Mouse (Mus musculus) adrenal gland, adult 18-20 months (tissue): Measurements from ENCODE around the gene Adamts4. TPM values are rescaled to one million over a fixed set of nuclear protein-coding genes. Genes with fewer than 3 reads are reported as not detected.

ENCODE experiments used
- DNase-seq, 2 experiments: peaks; one replicate each; pipeline ENCODE4 v3.0.0; 2021 to 2022; ENCODE audit warnings: low spot score in 2 of 2
- long read RNA-seq, 2 experiments: library from polyadenylated mRNA; stranded (forward); transcript quantifications; one replicate each; pipeline ENCODE4 v2.0.0; 2021
- total RNA-seq, 2 experiments: library from RNA; stranded (reverse); gene quantifications; 1 replicate in 1 of 2; 2 replicates in 1 of 2; pipeline ENCODE4 v1.2.3; 2021

Gene Adamts4
- 1 to 10 TPM; 1.5 to 3.8 TPM for total RNA-seq
- long read RNA-seq, experiment 1, full-length matches to known transcripts, result 4 of 4 reads
- long read RNA-seq, experiment 1, partial matches to known transcripts, result 0 of 4 reads
- long read RNA-seq, experiment 1, other reads (novel, unspliced or antisense), result 0 of 4 reads
- long read RNA-seq, experiment 2, partial matches to known transcripts, result 1 of 1 reads
- long read RNA-seq, experiment 2, other reads (novel, unspliced or antisense), result 0 of 1 reads

DNA sequence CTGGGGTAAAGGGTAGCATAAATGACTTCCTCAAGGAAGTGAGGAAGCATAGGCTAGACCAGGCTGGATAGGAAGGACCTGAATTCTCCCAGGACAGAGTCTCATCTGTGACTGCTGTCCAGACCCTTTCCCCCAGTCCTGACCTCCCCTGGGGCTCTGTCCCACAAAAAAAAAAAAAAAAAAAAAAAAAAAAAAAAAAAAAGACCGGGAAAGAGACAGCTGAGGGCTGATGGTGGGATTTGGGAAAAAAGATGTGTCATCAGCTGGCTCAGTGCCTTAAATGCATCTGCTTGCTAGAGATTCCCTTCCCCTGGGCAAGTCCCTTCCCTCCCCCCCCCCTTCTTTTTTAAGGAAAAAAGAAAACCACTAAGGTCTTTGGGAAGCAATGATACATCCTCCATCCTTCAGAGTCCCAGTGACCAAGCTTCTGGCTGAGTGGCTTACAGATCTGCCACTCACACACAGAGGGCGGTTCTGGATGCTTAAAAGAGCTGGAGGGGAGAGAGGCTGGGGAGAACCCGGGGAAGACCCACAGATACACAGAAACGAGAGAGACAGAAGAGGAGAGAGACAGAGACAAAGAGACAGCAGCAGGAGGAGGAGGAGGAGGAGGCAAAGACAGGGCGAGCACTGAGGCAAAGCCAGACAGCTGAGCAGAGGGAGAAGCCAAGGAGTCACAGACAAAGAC lies at the start of gene Adamts4:
Gene Adamts4, plus strand, starts transcription at position 509 of the 688 bp plus-strand sequence.
- no peak for DNase-seq

GRCm38 (mm10) chr1:171200769-171201168 lies 49.5 kb upstream of the Adamts4 start:
- DNase-seq, result no peak

GRCm38 (mm10) chr1:171203471-171204248 lies 46.6 kb upstream of the Adamts4 start:
- DNase-seq, result no peak

DNA sequence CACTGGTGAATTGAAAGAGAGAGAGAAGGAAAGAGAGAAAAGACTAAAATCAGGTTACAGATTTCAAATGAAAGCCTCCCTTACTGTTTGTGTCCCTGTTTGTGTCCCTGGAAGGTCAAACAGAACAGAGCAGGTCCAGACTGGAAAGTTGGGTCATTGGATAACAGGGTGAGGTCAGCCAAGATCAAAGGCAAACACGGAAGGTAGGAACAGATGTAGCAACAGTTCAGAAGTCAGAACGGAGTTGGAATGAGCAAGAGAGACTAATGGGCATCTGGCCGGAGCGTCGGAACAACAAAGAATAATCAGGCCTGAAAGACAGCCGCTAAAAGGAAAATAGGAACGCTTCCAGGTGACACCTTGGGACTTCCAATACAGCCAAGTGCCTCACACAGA lies 46.0 kb upstream of the Adamts4 start:
- DNase-seq, result no peak

DNA sequence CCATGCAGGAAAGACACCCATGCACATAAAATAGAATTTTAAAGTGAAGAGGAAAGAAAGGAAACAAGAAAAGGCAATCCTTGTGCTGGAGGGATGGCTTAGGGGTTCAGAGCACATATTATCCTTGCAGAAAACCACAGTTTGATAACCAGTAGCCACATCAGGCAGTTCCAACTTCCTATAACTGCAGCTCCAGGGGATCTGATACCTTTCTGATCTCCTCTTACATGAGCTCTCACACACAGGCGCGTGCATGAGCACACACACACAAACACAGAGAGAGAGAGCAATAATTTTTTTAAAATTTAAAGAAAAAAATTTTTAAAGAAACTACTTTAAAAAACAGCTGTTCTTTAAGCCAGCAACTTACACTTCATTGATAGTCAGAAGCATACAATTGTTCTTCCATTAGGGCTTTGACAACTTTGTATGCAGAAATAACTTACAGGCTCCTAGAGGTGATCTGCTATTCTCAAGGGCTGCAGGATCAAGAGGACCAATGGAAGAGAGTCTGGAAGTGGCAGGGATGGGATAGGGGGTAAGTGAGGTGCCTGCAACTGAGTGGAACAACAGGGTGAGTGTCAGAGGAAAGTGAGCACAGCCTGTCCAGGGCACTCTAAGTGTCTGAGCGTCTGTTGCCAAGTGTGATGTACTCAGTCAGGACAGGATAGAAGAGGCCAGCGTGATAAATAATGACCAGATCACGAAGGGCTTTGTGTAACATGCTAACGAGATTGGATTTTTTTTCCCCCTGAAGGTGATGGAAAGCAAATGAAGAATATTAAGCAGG lies 44.3 kb upstream of the Adamts4 start:
- DNase-seq, result no peak

- DNase-seq, result no peak
Measured at GRCm38 (mm10) chr1:171209409-171209808, 40.8 kb upstream of the Adamts4 start.

GRCm38 (mm10) chr1:171212854-171213253 lies 37.4 kb upstream of the Adamts4 start:
- no peak for DNase-seq

- no peak for DNase-seq
Measured at GRCm38 (mm10) chr1:171213801-171214496, 36.3 kb upstream of the Adamts4 start, which contains the start of gene Nr1i3. TSS of gene Nr1i3 (plus strand) at chr1:171213970.

DNA sequence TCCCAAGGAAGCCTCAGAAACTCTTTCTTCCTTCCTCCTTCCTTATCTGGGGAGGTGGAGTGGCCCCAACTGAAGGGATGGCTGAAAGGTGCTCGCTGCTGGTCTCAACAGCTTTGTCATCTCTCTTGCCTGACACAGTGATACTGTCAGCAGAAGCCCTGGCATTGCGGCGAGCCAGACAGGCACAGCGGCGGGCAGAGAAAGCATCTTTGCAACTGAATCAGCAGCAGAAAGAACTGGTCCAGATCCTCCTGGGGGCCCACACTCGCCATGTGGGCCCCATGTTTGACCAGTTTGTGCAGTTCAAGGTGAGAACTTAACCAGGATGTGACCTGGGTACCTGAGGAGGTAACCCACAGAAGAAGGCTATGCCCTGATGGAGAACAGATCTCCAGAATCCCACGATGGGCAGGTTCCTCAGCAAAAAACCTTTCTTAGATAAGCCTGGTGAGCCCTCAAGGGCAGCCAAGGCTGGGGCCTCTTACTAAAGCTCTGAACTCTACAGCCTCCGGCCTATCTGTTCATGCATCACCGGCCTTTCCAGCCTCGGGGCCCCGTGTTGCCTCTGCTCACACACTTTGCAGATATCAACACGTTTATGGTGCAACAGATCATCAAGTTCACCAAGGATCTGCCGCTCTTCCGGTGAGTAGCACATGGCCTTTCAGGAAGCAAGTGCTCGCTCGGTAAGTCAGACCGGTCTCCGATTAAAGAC lies 33.8 kb upstream of the Adamts4 start:
- no peak for DNase-seq

- DNase-seq, result peak; percentile 83 to 86
Measured at GRCm38 (mm10) chr1:171220871-171221270, 29.4 kb upstream of the Adamts4 start.

GRCm38 (mm10) chr1:171221281-171222193 lies 28.7 kb upstream of the Adamts4 start:
- no peak for DNase-seq

DNA sequence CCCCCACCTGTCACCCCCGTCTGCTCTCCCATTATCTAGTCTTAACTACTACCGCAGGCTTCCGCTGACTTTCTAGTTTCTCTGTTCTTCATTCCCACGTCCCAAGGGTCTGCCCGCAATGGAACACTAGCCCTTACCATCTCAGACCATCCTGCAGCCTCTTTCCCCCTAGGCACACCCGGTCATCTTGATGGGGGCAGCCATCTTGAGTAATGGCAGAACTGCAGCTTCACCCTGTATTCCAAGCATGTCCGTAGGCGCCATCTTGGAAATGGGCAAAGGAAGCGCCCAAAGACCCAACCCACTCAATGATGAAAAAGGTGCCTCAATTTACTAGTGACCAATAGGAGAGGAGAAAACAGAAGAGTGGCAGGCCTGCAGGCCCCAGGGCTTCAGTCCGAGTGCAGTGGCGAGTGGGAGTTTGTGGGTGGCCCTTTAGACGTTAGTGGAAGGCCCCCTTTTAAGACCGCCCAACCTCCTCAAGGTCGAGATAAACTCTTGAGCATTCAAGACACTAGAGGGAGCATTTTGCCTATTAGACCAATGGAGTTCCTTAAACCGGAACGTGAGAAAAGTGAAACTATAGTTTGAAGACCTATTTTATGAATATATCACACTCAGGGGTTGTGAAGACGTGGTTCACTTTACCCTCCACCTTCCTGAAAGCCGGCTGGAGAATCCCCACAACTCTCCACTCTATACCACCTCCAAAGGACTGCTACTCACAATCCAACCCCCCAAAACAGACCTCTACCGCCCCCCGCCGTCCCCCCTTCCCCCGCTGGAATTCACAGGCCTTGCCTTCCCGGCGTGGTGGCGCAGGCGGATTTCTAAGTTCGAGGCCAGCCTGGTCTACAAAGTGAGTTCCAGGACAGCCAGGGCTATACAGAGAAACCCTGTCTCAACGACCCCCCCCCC lies 27.7 kb upstream of the Adamts4 start, which contains the start of gene Tomm40l:
Gene Tomm40l, minus strand, starts transcription at position 277 of the 918 bp plus-strand sequence.
- DNase-seq, result peak; percentile 68 to 78

DNA sequence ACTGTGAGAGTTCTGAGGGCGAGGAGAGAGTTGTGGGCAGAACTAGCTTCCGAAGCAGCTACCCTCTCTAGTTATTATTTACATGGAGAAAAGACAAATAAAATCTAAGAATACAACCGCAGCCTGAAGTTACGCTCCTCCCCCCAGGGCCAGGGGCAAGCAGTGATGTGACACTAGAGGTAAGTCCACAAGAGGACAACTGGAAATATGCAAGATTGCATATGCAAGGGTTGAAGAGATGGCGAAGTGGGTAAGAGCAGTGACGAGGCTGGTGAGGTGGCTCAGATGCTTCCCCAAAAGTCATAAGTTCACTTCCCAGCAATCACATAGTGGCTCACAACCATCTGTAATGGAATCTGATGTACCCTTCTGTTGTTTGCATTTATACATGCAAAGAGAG lies 27.1 kb upstream of the Adamts4 start:
- DNase-seq, result no peak

GRCm38 (mm10) chr1:171223796-171224195 lies 26.4 kb upstream of the Adamts4 start:
- peak in 1 of 2 experiments; percentile 49 for DNase-seq

GRCm38 (mm10) chr1:171224857-171225256 lies 25.4 kb upstream of the Adamts4 start, which contains the start of gene Apoa2:
TSS of gene Apoa2 (plus strand) at chr1:171225054.
- DNase-seq, result peak in 1 of 2 experiments; percentile 1

- peak in 1 of 2 experiments; percentile 1 for DNase-seq
Measured at GRCm38 (mm10) chr1:171226780-171227179, 23.4 kb upstream of the Adamts4 start.

GRCm38 (mm10) chr1:171227879-171228278 lies 22.3 kb upstream of the Adamts4 start:
- DNase-seq, result peak in 1 of 2 experiments; percentile 24
